Mouse (Mus musculus): ENCODE results near the gene Carns1.

- TF ChIP-seq CTCF (IDR thresholded peaks at IDR 0.05; ENCODE audit: insufficient read depth, low read depth, low read length) (no peak), POLR2A (IDR thresholded peaks at IDR 0.05; ENCODE audit: insufficient read depth, low read depth, low read length) (no peak)
These were observed 50.8 kb downstream of the Carns1 start for GRCm38 (mm10) chr19:4124432-4124831.
